Mouse (Mus musculus): ENCODE data around the gene Olfr394.
"Not testable (repeated sequence)": the region's sequence is repeated elsewhere in the genome, so short reads cannot be mapped to it uniquely, and the experiment has no call there.

The Olfr394 gene

DNA sequence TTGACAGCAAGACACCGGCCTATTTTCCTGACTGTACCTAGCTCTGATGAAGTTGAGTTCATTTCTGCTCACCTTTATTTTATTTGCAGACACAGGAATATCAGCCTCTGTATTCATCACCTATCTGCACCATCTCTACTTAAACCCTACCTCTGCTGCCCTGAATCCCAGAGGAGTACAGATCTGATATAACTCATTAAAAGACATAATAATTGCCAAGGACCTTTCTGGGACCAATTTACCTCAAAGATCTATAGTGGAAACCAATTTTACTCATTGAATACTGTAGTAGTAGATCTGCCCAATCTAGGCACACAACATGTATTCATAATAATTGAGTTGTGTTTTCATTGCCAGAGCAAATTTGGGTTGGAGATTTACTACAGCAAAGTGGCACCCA lies at the start of gene Olfr394:
Gene Olfr394 (minus strand): TSS at position 101 of the 400 bp plus-strand sequence.
- no peak for DNase-seq

DNA sequence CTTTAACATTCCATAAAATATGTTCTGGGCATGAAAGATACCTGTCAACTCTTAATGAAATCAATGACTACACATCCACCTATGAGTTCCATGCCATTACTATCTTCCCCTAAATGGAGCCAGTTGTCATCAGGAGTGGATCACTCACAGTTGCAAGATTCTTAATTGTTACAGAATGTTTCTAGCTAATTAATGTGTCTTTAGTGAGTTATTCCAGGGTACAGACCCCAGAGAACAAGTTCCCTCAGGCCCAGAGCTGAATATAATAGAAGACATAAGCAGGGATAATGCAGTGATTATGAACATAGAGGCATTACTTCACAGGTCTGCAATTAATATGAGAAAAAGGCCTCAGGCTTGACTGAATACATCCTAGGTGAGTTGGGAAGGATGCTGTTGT lies 45.8 kb upstream of the Olfr394 start, which contains the start of gene Olfr23:
Gene Olfr23 (plus strand): TSS at position 301 of the 400 bp plus-strand sequence.
- DNase-seq = no peak

DNA sequence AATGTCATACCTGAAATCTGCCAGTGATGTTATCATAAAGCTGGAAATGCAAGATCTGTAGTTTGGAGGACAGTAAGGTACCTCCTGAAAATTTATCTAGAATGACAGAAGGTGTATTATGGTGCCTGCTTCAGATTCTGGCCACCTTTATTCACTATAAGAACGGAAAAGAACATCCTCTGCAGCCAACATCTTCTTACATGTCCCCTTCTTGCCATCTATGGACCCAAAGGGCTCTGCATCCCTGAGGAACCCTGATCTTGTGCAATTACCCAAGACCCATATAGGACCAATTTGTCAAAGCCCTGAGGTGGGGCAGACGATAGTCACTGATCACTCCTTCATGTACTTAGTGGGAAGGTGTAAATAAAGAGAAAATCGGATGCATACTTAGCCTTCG lies 18.6 kb upstream of the Olfr394 start, which contains the start of gene Olfr395:
Gene Olfr395 (minus strand): TSS at position 101 of the 400 bp plus-strand sequence.
- not testable (repeated sequence) for DNase-seq

DNA sequence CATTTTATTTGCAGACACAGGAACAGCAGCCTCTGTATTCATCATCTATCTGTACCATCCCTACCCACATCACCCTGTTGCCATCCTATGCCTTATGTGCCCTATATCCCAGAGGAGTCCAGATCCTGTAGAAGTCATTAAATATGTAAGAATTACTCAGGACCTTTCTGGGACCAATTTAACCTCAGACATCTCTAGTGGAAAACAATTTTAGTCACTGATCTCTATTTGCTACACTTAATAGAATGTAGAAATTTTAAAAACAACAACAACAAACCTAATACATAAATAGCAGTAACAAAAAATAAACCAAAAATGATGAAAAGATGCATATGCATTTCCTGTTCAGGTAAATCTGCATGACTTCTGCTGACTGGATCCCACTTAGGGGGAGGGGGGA lies 39.2 kb downstream of the Olfr394 start, which contains the start of gene Olfr393:
Gene Olfr393 (minus strand): TSS at position 101 of the 400 bp plus-strand sequence.
- DNase-seq = no peak

All from kidney, postnatal 36 days (tissue).